In genomic region chr17:5334567-5334966, GRCm38 (mm10) we compare ENCODE assay signal across 25 mouse cellular contexts.
DNase-seq lines count a peak whose midpoint lies in the region; ATAC-seq lines count a peak whose summit lies in the region.
"Had no signal": no experiment of that assay in that cellular context is flagged by ENCODE, and none has a peak within 500 bp of the region (broad histone marks: within the 10 kb centered on the region; RNA-seq: fewer than 3 reads in every experiment).

No protein-coding gene starts in this region.

- H3K27me3 ChIP-seq in embryonic facial prominence, embryonic 14.5 days (replicated peaks; ENCODE audit: control insufficient read depth, insufficient read depth, low read length), result no peaks in the 10 kb centered on the region
- no peaks in the 10 kb centered on the region for H3K27me3 ChIP-seq in embryonic facial prominence, embryonic 10.5 days (replicated peaks; ENCODE audit: low read depth, poor library complexity, severe bottlenecking)
- H3K27me3 ChIP-seq in stomach, embryonic 16.5 days (ENCODE audit: control insufficient read depth, insufficient read depth, low read length), result no peaks in the 10 kb centered on the region
- H3K27me3 ChIP-seq: embryonic facial prominence, embryonic 13.5 days; heart, embryonic 12.5 days; liver, embryonic 13.5 days; midbrain, embryonic 15.5 days; Patski had no signal

- no peak overlapping the region for H3K4me3 ChIP-seq in embryonic facial prominence, embryonic 14.5 days (ENCODE audit: low read depth, low read length)
- H3K4me3 ChIP-seq in embryonic facial prominence, embryonic 10.5 days, result no peak overlapping the region
- no peak overlapping the region for H3K4me3 ChIP-seq in stomach, embryonic 16.5 days (replicated peaks; ENCODE audit: low read length)
- H3K4me3 ChIP-seq: embryonic facial prominence, embryonic 13.5 days; forebrain, embryonic 10.5 days; heart, embryonic 12.5 days; left cerebral cortex, adult 2 months; liver, embryonic 13.5 days; midbrain, embryonic 15.5 days had no signal

- no peaks in the 10 kb centered on the region for H3K9me3 ChIP-seq in embryonic facial prominence, embryonic 14.5 days (ENCODE audit: control insufficient read depth, low read length)
- H3K9me3 ChIP-seq in embryonic facial prominence, embryonic 10.5 days, result 0 out of 2 replicates have a peak, but pooled peaks cover 6% of the 10 kb centered on the region
- no peaks in the 10 kb centered on the region for H3K9me3 ChIP-seq in stomach, embryonic 16.5 days (replicated peaks; ENCODE audit: control insufficient read depth, low read length)
- H3K9me3 ChIP-seq: embryonic facial prominence, embryonic 13.5 days; forebrain, embryonic 10.5 days; liver, embryonic 13.5 days; midbrain, embryonic 15.5 days had no signal

- H3K36me3 ChIP-seq in embryonic facial prominence, embryonic 14.5 days (ENCODE audit: control insufficient read depth, insufficient read depth, low read length), result peaks cover 92% of the 10 kb centered on the region
- H3K36me3 ChIP-seq in embryonic facial prominence, embryonic 10.5 days (replicated peaks), result peaks cover 98% of the 10 kb centered on the region
- H3K36me3 ChIP-seq in stomach, embryonic 16.5 days (ENCODE audit: control insufficient read depth, insufficient read depth, low read length), result peaks cover 39% of the 10 kb centered on the region

- whole genome bisulfite sequencing in embryonic facial prominence, embryonic 14.5 days, result 82% methylated on average over 7 of the region's 7 CpGs
- 96% methylated on average over 7 of the region's 7 CpGs for WGBS in embryonic facial prominence, embryonic 10.5 days
- 75% methylated on average over 7 of the region's 7 CpGs for WGBS in stomach, embryonic 16.5 days

- DNase-seq in embryonic facial prominence, embryonic 14.5 days (ENCODE audit: low spot score), result peak; percentile 68
- DNase-seq in embryonic facial prominence, embryonic 10.5 days (ENCODE audit: low spot score), result no peak
- peak; percentile 22 to 44 for DNase-seq in heart, postnatal 14 days
- DNase-seq in heart, adult 8-10 months (ENCODE audit: low spot score), result no peak
- DNase-seq in lung, postnatal 36 days, result peak; percentile 24
- no peak for DNase-seq in lung, postnatal 14 days
- no peak for DNase-seq in right cerebral cortex, adult 2 months (ENCODE audit: low spot score in 2 of 2)
- DNase-seq: adrenal gland, postnatal 14 days; cerebellum, adult 11 months; cerebellum, postnatal 10 days; gastrocnemius, postnatal 25 days; kidney, adult 9 months; kidney, postnatal 25 days; layer of hippocampus, adult 9-11 months; left cerebral cortex, postnatal 4 days; liver, embryonic 13.5 days; thymus, postnatal 36 days had no signal

- peak; percentile 53; the same call in 1 of the 2 replicates for ATAC-seq in embryonic facial prominence, embryonic 14.5 days (ENCODE audit: low read depth)
- ATAC-seq in stomach, embryonic 16.5 days (ENCODE audit: insufficient read depth, low FRiP score), result peak; percentile 57; the same call in 1 of the 2 replicates
- ATAC-seq: inflammation-experienced regulatory T-cells, adult 6 months; midbrain, embryonic 15.5 days; Patski had no signal

- H3K4me2 ChIP-seq in embryonic facial prominence, embryonic 14.5 days (ENCODE audit: low read depth, low read length), result no peak overlapping the region
- H3K4me2 ChIP-seq in stomach, embryonic 16.5 days (ENCODE audit: low read depth, low read length), result no peak overlapping the region
- H3K4me2 ChIP-seq: embryonic facial prominence, embryonic 13.5 days; heart, embryonic 12.5 days; liver, embryonic 13.5 days; midbrain, embryonic 15.5 days had no signal

- H3K4me1 ChIP-seq in embryonic facial prominence, embryonic 14.5 days (ENCODE audit: control insufficient read depth, insufficient read depth, low read length), result no peaks in the 10 kb centered on the region
- no peaks in the 10 kb centered on the region for H3K4me1 ChIP-seq in embryonic facial prominence, embryonic 10.5 days
- H3K4me1 ChIP-seq in stomach, embryonic 16.5 days (ENCODE audit: control insufficient read depth, insufficient read depth, low read length), result no peaks in the 10 kb centered on the region
- H3K4me1 ChIP-seq: embryonic facial prominence, embryonic 13.5 days; liver, embryonic 13.5 days; midbrain, embryonic 15.5 days had no signal

- intact Hi-C loops in heart, postnatal 14 days (cut with DNase I), result loop anchor here (5.0 kb wide), 1 partner anchor 63 kb away; no protein-coding TSS in a partner anchor

- H3K27ac ChIP-seq in embryonic facial prominence, embryonic 14.5 days (replicated peaks; ENCODE audit: low read depth, low read length), result no peak overlapping the region
- H3K27ac ChIP-seq in embryonic facial prominence, embryonic 10.5 days (replicated peaks), result no peak overlapping the region
- H3K27ac ChIP-seq in stomach, embryonic 16.5 days (ENCODE audit: low read length), result peak overlapping the region; percentile 56; the same call in 1 of the 2 replicates
- H3K27ac ChIP-seq: embryonic facial prominence, embryonic 13.5 days; forebrain, embryonic 10.5 days; left cerebral cortex, adult 2 months; liver, embryonic 13.5 days; midbrain, embryonic 15.5 days had no signal

- no peak overlapping the region for H3K9ac ChIP-seq in embryonic facial prominence, embryonic 14.5 days (ENCODE audit: low read depth, low read length)
- no peak overlapping the region for H3K9ac ChIP-seq in stomach, embryonic 16.5 days (ENCODE audit: low read length)
- H3K9ac ChIP-seq: embryonic facial prominence, embryonic 13.5 days; heart, embryonic 12.5 days; liver, embryonic 13.5 days; midbrain, embryonic 15.5 days had no signal

Comparison
In these comparisons a context has a peak if more than half of its experiments do, and no peak if none do; other contexts are left out.
1. DNase-seq: peak in embryonic facial prominence, embryonic 14.5 days (single experiment), heart, postnatal 14 days (2 of 2) and lung, postnatal 36 days (single experiment); none in embryonic facial prominence, embryonic 10.5 days (single experiment), heart, adult 8-10 months (single experiment), lung, postnatal 14 days (single experiment) and right cerebral cortex, adult 2 months (0 of 2).